Mouse (Mus musculus) brain, embryonic 14.5 days (tissue): ENCODE results near the gene Psme2b.
"Not testable (repeated sequence)": the region's sequence is repeated elsewhere in the genome, so short reads cannot be mapped to it uniquely, and the experiment has no call there.

Source experiments
- CTCF ChIP-seq: fragments of 200-500 bp; IDR thresholded peaks from 2 replicates; pipeline ENCODE4 v1.5.1; 2012; ENCODE audit warnings: inconsistent platforms, mild to moderate bottlenecking, moderate library complexity, borderline replicate concordance; ENCODE audit not compliant: insufficient read depth, insufficient read length; ENCODE audit errors: extremely low read depth
- POLR2A ChIP-seq: fragments of 200-500 bp; IDR thresholded peaks from 2 replicates; pipeline ENCODE4 v1.6.1; 2012; ENCODE audit warnings: mild to moderate bottlenecking, inconsistent platforms, borderline replicate concordance; ENCODE audit not compliant: poor library complexity, insufficient read depth, insufficient read length, severe bottlenecking; ENCODE audit errors: extremely low read depth

GRCm38 (mm10) chr11:48901567-48901930, 44.4 kb downstream of the Psme2b start:
- TF ChIP-seq CTCF, POLR2A: not testable (repeated sequence)
